Mouse (Mus musculus) right cerebral cortex, postnatal 14 days (tissue): ENCODE results near the gene Klk5.

Source experiments
- DNase-seq: peaks from one replicate; pipeline ENCODE4 v3.0.0; 2022

The Klk5 gene

GRCm38 (mm10) chr7:43878281-43878680 lies 36.5 kb downstream of the Klk5 start:
- no peak for DNase-seq

DNA sequence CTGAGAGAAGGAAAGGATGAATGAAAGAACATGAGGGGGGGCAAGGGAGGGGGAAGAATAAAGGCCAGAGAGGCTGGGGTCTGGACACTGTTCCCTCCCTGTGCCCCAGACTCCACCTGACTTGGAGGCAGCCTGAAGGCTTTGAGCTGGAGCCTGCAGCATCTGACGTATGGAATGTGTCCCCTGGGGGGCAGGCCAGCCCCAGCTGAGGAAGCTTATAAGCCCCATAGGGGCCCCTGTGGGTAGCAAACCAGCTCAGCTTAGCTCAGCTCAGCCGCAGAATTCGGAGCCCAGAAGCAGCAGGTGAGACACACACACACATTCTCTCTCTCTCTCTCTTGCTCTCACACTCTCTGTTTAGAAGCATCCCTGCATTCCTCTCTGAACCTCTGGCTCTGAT lies 39.1 kb downstream of the Klk5 start, which contains the start of gene Klk4:
TSS of gene Klk4 (plus strand) at position 249 of the 400 bp plus-strand sequence.
- no peak for DNase-seq

DNA sequence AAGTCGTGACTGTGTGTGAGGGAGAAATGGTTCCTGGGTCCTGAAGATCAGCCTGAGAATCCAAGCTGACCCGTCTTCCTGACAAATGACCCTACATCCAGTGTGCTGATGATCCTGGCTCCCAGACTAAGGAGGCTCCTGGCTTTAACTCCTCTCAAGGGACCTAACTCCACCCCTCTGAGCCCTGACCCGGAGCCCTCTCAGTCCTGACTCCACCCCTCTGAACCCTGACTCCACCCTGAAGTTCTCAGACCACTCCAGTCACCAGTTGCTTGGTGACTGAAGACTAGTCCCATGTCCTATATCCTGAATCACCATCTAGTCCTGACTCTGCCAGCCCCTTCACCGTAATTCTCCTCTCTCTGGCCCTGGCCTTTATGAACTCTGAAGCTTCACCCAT lies 40.6 kb downstream of the Klk5 start:
- DNase-seq = no peak

DNA sequence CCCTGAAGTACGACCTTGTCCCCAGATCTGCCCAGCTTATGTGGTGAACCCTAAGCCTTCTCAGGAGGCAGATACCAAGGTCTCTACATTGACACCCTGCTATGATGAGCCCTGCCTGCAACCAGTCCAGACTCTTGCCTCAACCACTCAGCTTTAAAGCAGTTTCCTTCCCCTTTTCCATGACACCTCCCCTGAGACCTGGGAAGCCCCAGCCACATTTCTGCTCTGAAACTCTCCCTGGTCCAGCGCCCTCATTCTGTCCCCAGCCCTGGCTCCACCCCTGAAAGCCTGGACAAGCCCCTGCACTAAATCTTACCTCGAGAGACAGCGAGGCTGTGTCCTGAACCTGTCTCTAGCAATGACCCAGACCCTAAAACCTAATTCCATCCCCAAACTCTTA lies 41.0 kb downstream of the Klk5 start:
- no peak for DNase-seq

- DNase-seq = peak; percentile 32
Observed at GRCm38 (mm10) chr7:43883547-43883946, 41.8 kb downstream of the Klk5 start.

DNA sequence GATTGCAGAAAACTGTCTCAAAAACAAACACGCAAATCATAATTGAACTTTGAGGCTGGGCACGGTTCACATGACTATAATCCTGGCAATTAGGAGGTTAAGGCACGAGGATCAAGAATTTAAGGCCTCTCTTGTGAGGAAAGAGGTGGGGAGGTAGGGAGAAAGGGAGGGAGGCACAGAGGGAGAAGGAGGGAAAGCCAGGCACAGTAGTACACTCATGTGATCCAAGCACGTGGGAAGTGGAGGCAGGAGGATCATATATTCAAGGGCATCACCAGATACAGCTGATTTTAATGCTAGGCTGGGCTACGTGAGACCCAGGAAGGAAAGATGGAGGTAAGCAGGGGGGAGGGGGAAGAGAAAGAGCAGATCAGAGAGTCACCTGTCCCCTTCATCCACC lies 49.6 kb downstream of the Klk5 start:
- no peak for DNase-seq

GRCm38 (mm10) chr7:43891788-43892187 lies 50.0 kb downstream of the Klk5 start:
- DNase-seq = no peak

DNA sequence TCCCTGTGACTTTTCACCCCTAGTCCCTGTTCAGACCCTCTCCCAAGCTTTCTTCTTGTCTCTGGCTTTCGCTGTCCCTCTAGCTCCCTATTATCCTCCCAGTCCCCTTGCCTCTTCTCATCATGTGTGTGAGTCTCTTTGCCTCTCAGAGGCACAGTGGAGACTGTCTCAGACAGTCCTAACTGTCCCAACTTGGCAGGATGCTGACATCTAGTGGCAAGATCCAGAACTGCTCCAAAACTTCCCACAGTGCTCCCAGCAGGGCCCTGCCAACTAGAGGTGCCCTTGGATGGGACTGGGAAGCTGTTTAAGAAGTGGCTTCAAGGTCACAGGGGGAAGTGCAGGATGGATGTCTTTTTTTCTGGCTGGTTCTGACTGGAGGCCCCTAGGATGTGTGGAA lies 53.1 kb downstream of the Klk5 start:
- peak; percentile 83 for DNase-seq
